Mouse (Mus musculus) small intestine, adult 2 months (tissue): ENCODE results near the gene Tle4. TPM values are rescaled to one million over a fixed set of nuclear protein-coding genes. Genes with fewer than 3 reads are reported as not detected.

Source experiments
- H3K27ac ChIP-seq: fragments of 200-500 bp; 2 replicates; pipeline ENCODE4 v1.5.1; 2012; ENCODE audit warnings: low read depth, low read length, control low read depth, inconsistent platforms; ENCODE audit not compliant: insufficient read depth
- H3K27me3 ChIP-seq: fragments of 200-500 bp; 2 replicates; pipeline ENCODE4 v1.6.1; 2012; ENCODE audit warnings: mild to moderate bottlenecking, moderate library complexity, low read length, inconsistent platforms; ENCODE audit not compliant: control insufficient read depth, insufficient read depth
- H3K36me3 ChIP-seq: fragments of 200-500 bp; 2 replicates; pipeline ENCODE4 v1.6.1; 2012; ENCODE audit warnings: mild to moderate bottlenecking, low read length, control low read depth, inconsistent platforms; ENCODE audit not compliant: control insufficient read depth, insufficient read depth
- H3K4me1 ChIP-seq: fragments of 200-500 bp; 2 replicates; pipeline ENCODE4 v1.6.1; 2012; ENCODE audit warnings: low read length, inconsistent platforms, mixed read lengths; ENCODE audit not compliant: control insufficient read depth, insufficient read depth, insufficient read length
- H3K4me3 ChIP-seq: fragments of 200-500 bp; 2 replicates; pipeline ENCODE4 v1.5.1; 2012; ENCODE audit warnings: low read depth, mild to moderate bottlenecking, control low read depth, inconsistent platforms, low read length, moderate library complexity
- CTCF ChIP-seq: fragments of 200-500 bp; IDR thresholded peaks from 2 replicates; pipeline ENCODE4 v1.5.1; 2012; ENCODE audit warnings: low read depth, mild to moderate bottlenecking, control low read depth, inconsistent platforms, low read length, moderate library complexity, mixed read lengths; ENCODE audit not compliant: insufficient replicate concordance, insufficient read length; ENCODE audit errors: extremely low read depth
- POLR2A ChIP-seq: fragments of 200-500 bp; IDR thresholded peaks from 2 replicates; pipeline ENCODE4 v1.6.1; 2012; ENCODE audit warnings: low read depth, mild to moderate bottlenecking, control low read depth, inconsistent platforms, low read length, moderate library complexity
- WGBS: fragments of 180-500 bp; shearing (Covaris S2); methylation state at CpG from one replicate; pipeline ENCODE4 v1.1.7; 2018; 5-methylcytosine and 5-hydroxymethylcytosine counted together
- polyA plus RNA-seq: library from polyadenylated mRNA; depleted of rRNA; stranded (reverse); fragments of >200 nt; gene quantifications from 2 replicates; pipeline ENCODE4 v1.2.3, GENCODE M21; 2012

The Tle4 gene
- polyA plus RNA-seq, 1 experiment, result 24.6 TPM

- Histone ChIP-seq H3K36me3 (no peaks in the 10 kb centered on the region), H3K4me3 (no peak overlapping the region), H3K4me1 (no peaks in the 10 kb centered on the region), H3K27ac (no peak overlapping the region), H3K27me3 (no peaks in the 10 kb centered on the region)
- TF ChIP-seq CTCF (no peak), POLR2A (no peak)
- 96% methylated on average over 1 of the region's 1 CpGs for WGBS
Observed at GRCm38 (mm10) chr19:14620534-14620933, 22.7 kb upstream of the Tle4 start.

GRCm38 (mm10) chr19:14619814-14620213 is 22.0 kb upstream of the Tle4 start:
- H3K27ac ChIP-seq, result no peak overlapping the region
- TF ChIP-seq POLR2A (no peak), CTCF (no peak)
- H3K4me1 ChIP-seq, result no peaks in the 10 kb centered on the region
- H3K36me3 ChIP-seq, result no peaks in the 10 kb centered on the region
- no peaks in the 10 kb centered on the region for H3K27me3 ChIP-seq
- no peak overlapping the region for H3K4me3 ChIP-seq

- H3K27me3 ChIP-seq, result no peaks in the 10 kb centered on the region
- peaks cover 2% of the 10 kb centered on the region; the same call in 1 of the 2 replicates for H3K4me1 ChIP-seq
- H3K27ac ChIP-seq, result no peak overlapping the region
- TF ChIP-seq POLR2A, result no peak
- no peak for TF ChIP-seq CTCF
- H3K36me3 ChIP-seq, result no peaks in the 10 kb centered on the region
- 89% methylated on average over 5 of the region's 5 CpGs for WGBS
- no peak overlapping the region for H3K4me3 ChIP-seq
Observed at GRCm38 (mm10) chr19:14614816-14615215, 17.0 kb upstream of the Tle4 start.

GRCm38 (mm10) chr19:14610542-14611317 is 12.9 kb upstream of the Tle4 start:
- no peak overlapping the region for H3K4me3 ChIP-seq
- H3K4me1 ChIP-seq, result peaks cover 2% of the 10 kb centered on the region; the same call in 1 of the 2 replicates
- H3K27me3 ChIP-seq, result no peaks in the 10 kb centered on the region
- H3K36me3 ChIP-seq, result no peaks in the 10 kb centered on the region
- WGBS, result 31% methylated on average over 8 of the region's 8 CpGs
- no peak overlapping the region for H3K27ac ChIP-seq
- TF ChIP-seq CTCF (no peak), POLR2A (no peak)

GRCm38 (mm10) chr19:14600841-14601240 is 3.0 kb upstream of the Tle4 start:
- H3K27ac ChIP-seq, result no peak overlapping the region
- H3K36me3 ChIP-seq, result no peaks in the 10 kb centered on the region
- H3K27me3 ChIP-seq, result no peaks in the 10 kb centered on the region
- TF ChIP-seq POLR2A (no peak), CTCF (no peak)
- WGBS, result 94% methylated on average over 1 of the region's 1 CpGs
- H3K4me3 ChIP-seq, result no peak overlapping the region
- H3K4me1 ChIP-seq, result peaks cover 5% of the 10 kb centered on the region; the same call in 1 of the 2 replicates

GRCm38 (mm10) chr19:14600354-14600753 is 2.5 kb upstream of the Tle4 start:
- TF ChIP-seq CTCF (no peak), POLR2A (no peak)
- Histone ChIP-seq H3K27me3 (no peaks in the 10 kb centered on the region), H3K36me3 (peaks cover under 1% of the 10 kb centered on the region), H3K4me3 (no peak overlapping the region), H3K4me1 (peaks cover 7% of the 10 kb centered on the region; the same call in 1 of the 2 replicates), H3K27ac (no peak overlapping the region)
- 84% methylated on average over 3 of the region's 3 CpGs for WGBS

- H3K36me3 ChIP-seq, result peaks cover 2% of the 10 kb centered on the region
- TF ChIP-seq CTCF (no peak), POLR2A (no peak)
- no peaks in the 10 kb centered on the region for H3K27me3 ChIP-seq
- no peak overlapping the region for H3K27ac ChIP-seq
- H3K4me1 ChIP-seq, result peaks cover 8% of the 10 kb centered on the region; the same call in 1 of the 2 replicates
- no peak overlapping the region for H3K4me3 ChIP-seq
- WGBS, result 87% methylated on average over 8 of the region's 8 CpGs
Observed at GRCm38 (mm10) chr19:14599851-14600251, 2.0 kb upstream of the Tle4 start.
